Mouse (Mus musculus) heart, postnatal 4 days (tissue): ENCODE results near the gene Suco. TPM values are rescaled to one million over a fixed set of nuclear protein-coding genes. Genes with fewer than 3 reads are reported as not detected.

Source experiments
- DNase-seq: peaks from one replicate; pipeline ENCODE4 v3.0.0; 2021
- total RNA-seq, 2 experiments: library from RNA; stranded (reverse); gene quantifications; 2 replicates each; pipeline ENCODE4 v1.2.3; 2021

Gene Suco
- 10 to 100 TPM; 27.1 to 29.2 TPM for total RNA-seq

DNA sequence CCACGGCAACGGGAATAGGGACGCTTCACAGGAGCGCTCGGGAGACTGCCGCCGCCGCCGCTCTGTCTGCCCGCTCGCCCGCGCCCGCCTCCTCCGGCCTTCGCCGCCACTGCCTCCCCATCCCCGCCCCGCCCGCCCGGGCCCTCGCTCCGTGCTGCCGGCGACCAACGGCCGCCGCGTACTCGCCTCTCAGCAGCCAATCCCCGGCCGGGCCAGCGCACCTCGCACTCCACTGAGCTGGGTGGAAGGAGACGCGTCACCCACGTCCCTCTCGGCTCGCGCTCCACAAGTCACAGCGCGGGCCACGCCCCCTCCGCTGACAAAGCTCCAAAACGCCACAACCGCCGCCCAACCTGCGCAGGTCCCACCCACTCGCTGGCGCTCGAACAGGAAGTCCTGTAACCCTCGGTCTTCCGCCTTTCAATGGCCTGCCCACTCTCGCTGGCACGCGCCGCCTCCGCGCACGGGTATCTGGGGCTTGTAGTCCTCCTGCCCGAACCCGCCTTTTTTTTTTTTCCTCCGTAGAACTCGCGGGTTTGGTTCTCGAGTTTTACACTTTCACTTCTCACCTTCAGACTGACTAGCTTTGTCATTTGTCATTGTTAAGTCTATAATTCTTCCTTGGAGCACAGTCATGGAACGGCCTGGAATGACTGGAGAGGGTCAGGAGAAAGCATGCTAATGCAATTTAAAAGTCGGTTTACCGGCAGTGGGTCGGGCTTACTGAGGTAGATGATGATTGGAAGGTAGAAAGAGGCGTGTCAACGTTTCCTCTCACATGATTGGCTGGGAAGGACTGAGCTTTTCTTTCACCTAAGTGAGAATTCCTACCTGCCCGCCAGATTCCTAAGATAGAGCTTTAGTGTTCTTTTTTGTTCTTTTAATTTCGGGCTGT is at the start of gene Suco:
Gene Suco (minus strand): TSS at position 130 of the 895 bp plus-strand sequence.
- DNase-seq, result peak; percentile 100

DNA sequence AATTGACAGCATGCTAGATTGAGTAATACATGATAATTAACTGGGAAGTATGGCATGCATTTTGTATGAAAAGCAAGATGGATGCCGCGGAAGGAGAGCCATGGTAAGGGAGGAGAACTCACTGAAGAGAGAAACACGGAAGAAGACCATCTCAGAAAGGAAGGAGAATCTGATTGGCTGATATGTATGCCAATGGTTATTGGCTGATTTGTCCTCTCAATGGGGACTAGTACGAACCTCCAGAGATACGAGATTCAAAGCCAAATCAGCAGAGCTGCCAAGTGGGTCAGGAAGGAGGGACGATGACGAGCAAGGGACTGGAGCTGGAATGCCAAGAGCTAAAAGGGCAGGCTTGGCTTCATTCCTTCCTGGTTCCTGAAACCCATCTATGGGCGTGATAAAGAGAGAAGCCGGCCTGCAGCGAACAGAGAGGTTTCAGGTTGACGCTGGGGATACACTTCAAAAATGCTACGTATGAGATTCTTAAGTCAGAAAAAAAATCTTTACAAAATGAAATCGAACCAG is 48.9 kb upstream of the Suco start:
- DNase-seq, result peak; percentile 21

DNA sequence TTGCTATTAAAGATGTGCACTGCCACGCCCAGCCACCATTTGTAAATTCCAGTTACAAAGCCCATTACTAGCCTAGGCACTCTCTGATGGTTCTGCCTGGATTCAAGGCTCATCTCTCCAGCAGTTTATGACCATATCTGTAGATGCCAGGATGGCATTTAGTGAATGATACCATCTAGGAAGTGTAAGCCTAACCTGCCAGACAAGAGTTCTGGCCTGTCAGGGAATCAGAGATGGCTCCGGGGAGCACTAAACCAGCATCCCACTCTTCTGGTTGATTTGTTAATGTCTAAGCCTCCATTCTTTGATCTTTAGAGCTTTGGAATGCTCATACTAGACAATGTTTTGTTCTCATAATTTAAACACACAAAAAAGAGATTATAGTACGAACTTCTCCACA is 47.8 kb upstream of the Suco start:
- DNase-seq, result no peak

- no peak for DNase-seq
Observed at GRCm38 (mm10) chr1:161921928-161922327, 45.4 kb upstream of the Suco start.

- no peak for DNase-seq
Observed at GRCm38 (mm10) chr1:161920475-161921454, 44.3 kb upstream of the Suco start.

GRCm38 (mm10) chr1:161919594-161919993 is 43.1 kb upstream of the Suco start:
- no peak for DNase-seq

DNA sequence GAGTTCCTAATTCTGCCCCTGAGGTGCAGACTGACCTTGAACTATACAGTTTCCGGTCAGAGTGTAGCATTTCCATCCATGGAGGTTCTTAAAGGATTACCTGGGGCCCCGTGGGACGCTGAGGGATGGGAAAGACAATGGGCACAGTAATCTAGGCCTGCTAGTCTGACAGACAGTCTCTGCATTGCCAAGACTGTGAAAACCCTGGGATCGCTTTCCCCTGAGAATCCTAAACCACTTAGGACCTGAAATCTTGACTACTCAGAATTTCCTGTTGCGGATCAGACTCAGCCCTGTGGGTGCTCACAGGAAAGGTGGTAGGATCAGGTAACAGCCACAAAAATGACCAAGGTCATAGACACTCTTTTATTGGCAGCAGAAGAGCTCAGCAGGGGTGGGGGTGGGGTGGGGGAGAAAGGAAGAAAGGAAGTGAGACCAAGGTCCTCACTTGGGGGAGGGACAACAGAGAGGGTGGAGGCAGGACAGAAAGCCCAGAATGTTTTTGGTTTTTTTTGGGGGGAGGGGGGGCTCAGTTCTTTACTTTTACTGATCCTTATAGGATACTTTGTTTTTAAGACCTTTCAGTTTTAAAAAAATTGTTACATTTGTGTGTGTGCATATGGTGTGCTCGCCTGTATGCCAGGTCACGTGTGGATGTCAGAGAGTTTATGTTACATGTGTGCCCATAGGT is 42.3 kb upstream of the Suco start:
- DNase-seq, result no peak

DNA sequence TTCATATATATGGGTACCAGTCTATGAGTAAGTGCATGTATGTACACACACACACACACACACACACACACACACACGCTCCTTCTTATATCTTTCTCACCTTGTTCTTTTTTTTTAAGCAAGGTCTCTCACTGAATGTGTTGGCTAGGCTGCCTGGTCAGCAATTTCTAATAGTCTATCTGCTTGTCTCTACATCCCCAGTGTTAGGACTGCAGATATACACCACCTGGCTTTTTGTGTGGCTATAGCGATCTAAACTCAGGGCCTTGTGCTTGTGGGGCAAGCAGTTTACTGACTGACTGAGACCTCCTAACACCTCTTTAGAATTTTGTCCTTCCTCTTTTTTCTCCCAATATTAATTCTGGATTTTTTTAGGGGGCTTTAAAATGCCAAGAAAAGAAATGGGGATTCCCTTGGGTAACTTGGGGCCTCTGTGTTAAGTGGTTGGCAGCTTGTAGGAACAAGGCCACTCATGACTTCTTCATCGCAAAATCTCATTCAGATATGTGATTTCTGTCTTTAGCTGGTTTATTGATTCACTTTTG is 41.5 kb upstream of the Suco start:
- no peak for DNase-seq

DNA sequence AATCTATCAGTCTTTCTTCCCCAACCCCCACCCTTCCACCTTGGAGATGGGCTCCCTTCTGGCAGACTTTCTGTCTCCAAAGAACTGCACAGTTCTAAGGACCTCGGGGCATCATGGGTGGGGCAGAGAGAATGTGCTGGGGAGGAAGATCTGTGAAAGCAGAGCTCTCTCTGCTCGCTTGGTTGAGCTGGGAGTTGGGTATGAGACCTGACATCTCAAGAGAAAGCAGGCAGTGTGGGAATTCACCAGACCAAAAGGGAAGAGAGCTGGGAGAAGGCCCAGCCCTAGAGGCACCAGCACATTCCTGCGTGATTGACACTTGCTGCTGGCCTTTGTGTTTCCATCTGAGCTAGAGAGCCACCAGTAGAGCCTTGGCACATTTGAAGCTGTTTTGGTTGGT is 39.6 kb upstream of the Suco start:
- no peak for DNase-seq

DNA sequence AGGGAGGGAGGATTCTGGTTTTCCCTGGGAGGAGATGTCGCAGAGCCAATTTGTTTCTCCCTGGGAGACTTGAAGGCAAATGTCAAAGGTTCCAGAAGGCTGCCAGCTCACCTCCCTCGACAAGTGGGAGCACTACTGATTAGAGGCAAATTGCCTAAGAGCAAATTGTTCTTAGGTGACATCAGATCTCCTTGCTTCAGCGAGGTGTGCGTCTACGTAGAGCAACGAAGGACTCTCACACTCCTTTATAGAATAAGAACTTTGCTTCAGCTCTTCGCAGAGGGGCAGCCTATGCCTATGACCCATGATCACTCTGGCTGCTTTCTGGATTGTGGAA is 37.1 kb upstream of the Suco start:
- no peak for DNase-seq

GRCm38 (mm10) chr1:161912940-161913647 is 36.6 kb upstream of the Suco start:
- DNase-seq, result no peak

DNA sequence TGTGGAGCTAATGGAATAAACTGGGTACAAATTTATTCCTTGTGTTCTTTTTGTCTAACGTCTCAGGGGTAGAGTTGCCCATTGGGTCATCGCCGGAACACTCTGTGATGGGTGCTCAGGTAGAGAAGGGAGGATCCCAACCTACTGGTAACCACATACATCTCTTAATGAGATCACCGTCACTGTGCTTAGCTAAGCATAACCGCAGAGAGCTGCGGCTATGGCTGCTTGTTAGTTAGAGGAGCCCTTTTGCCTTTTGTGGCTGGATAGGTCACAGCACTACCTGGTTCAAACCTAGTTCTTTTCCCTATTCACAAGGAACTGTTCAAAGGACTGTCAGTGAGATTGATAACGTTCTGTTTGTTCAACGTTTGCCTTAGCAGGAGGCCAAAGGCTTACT is 32.6 kb upstream of the Suco start:
- no peak for DNase-seq

DNA sequence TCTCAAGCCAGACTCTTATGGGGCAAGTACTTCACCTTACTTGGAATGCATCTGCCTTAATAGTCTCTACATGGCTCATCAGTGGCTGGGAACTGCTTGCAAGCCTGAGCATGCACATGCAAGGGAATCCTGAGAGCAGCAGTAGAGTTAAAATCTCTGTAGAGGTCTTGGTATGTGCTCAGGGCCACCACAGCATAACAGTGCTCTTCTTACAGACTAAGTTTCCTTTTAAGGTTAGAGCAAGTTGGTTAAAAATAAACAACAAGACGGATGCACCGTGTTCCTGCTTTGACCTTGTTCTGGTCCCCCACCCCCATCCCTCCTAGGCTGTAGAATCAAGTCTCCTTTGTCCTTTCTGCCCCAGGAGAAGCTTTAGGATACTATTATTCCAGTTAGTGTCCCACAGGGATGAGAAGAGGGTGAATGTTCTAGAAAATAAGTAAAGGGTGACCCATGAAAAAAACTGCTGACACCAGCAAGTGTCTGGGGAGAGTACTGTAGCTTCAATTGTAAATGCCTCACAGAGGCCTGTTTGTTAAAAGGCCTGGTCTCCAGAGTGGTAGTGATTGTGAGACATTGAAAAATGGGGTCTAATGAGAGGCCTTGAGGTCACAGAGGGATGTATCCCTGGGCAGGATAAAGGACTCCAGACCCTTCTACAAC is 31.4 kb upstream of the Suco start:
- DNase-seq, result no peak

- DNase-seq, result no peak
Observed at GRCm38 (mm10) chr1:161907111-161907510, 30.6 kb upstream of the Suco start.

GRCm38 (mm10) chr1:161902692-161903452 is 26.4 kb upstream of the Suco start:
- no peak for DNase-seq

DNA sequence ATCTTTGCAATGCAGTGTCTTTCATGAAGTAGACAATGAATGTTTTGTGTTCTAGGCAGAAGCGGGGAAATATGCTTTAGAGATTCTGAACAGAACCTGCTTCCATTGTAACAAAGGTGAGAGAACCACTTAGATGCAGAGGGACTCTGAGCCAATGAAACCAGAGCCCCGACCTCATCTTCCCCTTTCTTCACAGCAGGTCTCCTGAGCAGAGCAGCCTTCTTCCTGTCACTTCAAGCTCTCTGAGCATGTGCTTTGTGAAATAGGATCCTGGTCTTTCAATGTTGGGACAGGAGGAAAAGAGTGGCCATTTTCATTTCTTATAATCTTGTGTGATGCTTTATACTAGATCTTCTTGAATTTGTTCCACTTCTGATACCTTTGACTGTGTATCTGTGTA is 23.6 kb upstream of the Suco start:
- no peak for DNase-seq

DNA sequence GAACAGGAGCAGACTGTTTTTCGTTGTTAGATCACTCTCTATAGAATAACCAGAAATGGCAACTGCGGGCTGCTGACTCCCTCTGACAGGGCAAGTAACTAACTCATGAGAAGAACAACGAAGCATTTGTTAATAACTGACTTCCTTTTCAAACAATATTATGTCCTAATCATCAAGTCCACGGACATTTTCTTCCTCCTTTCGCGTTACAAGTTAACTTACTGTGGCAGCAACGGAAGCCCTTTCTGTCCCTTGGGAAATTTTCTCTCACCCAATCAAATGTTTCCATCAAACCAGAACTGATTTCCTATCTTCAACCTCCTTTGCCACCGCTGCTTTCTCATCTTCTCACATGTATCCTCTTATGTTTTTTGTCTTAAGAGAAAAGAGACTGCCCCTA is 20.8 kb upstream of the Suco start:
- DNase-seq, result no peak

GRCm38 (mm10) chr1:161896130-161896529 is 19.6 kb upstream of the Suco start:
- no peak for DNase-seq

DNA sequence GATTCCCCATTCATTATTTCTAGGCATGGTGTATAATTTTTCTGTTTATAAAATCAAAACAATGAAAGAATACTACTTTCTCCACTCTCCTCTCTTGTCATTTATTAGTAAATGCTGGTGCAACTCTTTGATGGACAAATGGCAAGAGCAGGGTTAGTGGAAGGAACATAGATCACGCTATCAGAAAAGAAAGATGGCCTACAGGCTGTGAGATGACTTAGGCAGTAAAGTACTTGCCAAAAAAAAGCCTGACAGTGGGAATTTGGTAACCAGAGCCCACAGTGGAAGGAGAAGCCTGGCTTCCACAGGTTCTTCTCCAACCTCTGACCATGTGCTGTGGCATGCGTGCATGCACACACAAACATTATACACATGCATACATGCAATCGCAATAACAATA is 18.5 kb upstream of the Suco start:
- DNase-seq, result no peak

- no peak for DNase-seq
Observed at GRCm38 (mm10) chr1:161894553-161894952, 18.1 kb upstream of the Suco start.
